Mouse (Mus musculus) spleen, adult 2 months (tissue): Measurements from ENCODE around the gene AF366264. TPM values are rescaled to one million over a fixed set of nuclear protein-coding genes. Genes with fewer than 3 reads are reported as not detected.
"Not testable (repeated sequence)": the region's sequence is repeated elsewhere in the genome, so short reads cannot be mapped to it uniquely, and the experiment has no call there.

Experiments used
- DNase-seq, 2 experiments: peaks; one replicate each; pipeline versions ENCODE4 v3.0.0 to v3.0.0-alpha.2; 2012 to 2021; ENCODE audit warnings: low spot score in 2 of 2, low read depth in 1 of 2
- H3K27ac ChIP-seq: fragments of 200-500 bp; 2 replicates; pipeline ENCODE4 v1.5.1; 2012; ENCODE audit warnings: low read length, inconsistent platforms; ENCODE audit not compliant: insufficient read depth
- H3K27me3 ChIP-seq: fragments of 200-500 bp; 2 replicates; pipeline ENCODE4 v1.6.1; 2012; ENCODE audit warnings: mild to moderate bottlenecking, moderate library complexity, low read length, inconsistent platforms; ENCODE audit not compliant: control insufficient read depth, insufficient read depth
- H3K36me3 ChIP-seq: fragments of 200-500 bp; 2 replicates; pipeline ENCODE4 v1.6.1; 2012; ENCODE audit warnings: mild to moderate bottlenecking, low read length, inconsistent platforms; ENCODE audit not compliant: control insufficient read depth, insufficient read depth
- H3K4me1 ChIP-seq: fragments of 200-500 bp; 2 replicates; pipeline ENCODE4 v1.6.1; 2011; ENCODE audit warnings: inconsistent platforms; ENCODE audit not compliant: control insufficient read depth, insufficient read depth, insufficient read length
- H3K4me3 ChIP-seq: fragments of 200-500 bp; 2 replicates; pipeline ENCODE4 v1.5.1; 2011; ENCODE audit warnings: mild to moderate bottlenecking, inconsistent platforms; ENCODE audit not compliant: insufficient read depth, insufficient read length; ENCODE audit errors: extremely low read depth
- CTCF ChIP-seq: fragments of 200-500 bp; IDR thresholded peaks from 2 replicates; pipeline ENCODE4 v1.5.1; 2011; ENCODE audit warnings: mild to moderate bottlenecking, inconsistent platforms; ENCODE audit not compliant: insufficient read depth, insufficient read length, insufficient replicate concordance; ENCODE audit errors: extremely low read depth
- POLR2A ChIP-seq: fragments of 200-500 bp; IDR thresholded peaks from 2 replicates; pipeline ENCODE4 v1.6.1; 2011; ENCODE audit warnings: low read depth, low read length, inconsistent platforms
- WGBS: fragments of 180-500 bp; shearing (Covaris S2); methylation state at CpG from one replicate; pipeline ENCODE4 v1.1.7; 2018; 5-methylcytosine and 5-hydroxymethylcytosine counted together
- polyA plus RNA-seq: library from polyadenylated mRNA; depleted of rRNA; stranded (reverse); fragments of >200 nt; gene quantifications from 2 replicates; pipeline ENCODE4 v1.2.3, GENCODE M21; 2012; rRNA removed

AF366264 gene
- not detected in 2 replicates for polyA plus RNA-seq

- not testable (repeated sequence) for H3K4me3 ChIP-seq, DNase-seq, H3K4me1 ChIP-seq, H3K36me3 ChIP-seq, H3K27ac ChIP-seq, H3K27me3 ChIP-seq
- 86% methylated on average over 5 of the region's 5 CpGs for WGBS
Measured at GRCm38 (mm10) chr8:13838289-13838688, at the start of gene AF366264. Gene AF366264, minus strand, starts transcription at chr8:13838389.

DNA sequence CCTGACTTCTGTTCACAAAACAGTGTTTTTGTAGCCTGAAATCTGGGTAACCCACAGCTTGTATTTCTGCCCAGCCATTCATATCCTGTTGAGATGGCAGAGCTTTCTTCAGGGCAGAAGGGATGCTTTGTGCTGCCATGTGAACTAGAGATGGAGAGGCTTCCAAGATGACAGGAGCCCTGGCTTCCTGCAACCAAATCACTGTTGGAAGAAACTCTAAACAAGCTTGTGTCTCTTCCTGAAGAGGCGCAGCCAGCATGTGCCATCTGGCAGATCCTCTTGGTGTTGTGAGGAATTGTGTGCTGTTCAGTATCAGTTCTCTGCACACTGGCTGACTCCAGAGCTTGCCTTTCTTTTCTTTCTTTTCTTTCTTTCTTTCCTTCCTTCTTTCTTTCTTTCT is 5.1 kb upstream of the AF366264 start:
- not testable (repeated sequence) for H3K27me3 ChIP-seq, H3K36me3 ChIP-seq, H3K4me3 ChIP-seq, H3K27ac ChIP-seq, H3K4me1 ChIP-seq, DNase-seq
- 85% methylated on average over 1 of the region's 1 CpGs for WGBS

DNA sequence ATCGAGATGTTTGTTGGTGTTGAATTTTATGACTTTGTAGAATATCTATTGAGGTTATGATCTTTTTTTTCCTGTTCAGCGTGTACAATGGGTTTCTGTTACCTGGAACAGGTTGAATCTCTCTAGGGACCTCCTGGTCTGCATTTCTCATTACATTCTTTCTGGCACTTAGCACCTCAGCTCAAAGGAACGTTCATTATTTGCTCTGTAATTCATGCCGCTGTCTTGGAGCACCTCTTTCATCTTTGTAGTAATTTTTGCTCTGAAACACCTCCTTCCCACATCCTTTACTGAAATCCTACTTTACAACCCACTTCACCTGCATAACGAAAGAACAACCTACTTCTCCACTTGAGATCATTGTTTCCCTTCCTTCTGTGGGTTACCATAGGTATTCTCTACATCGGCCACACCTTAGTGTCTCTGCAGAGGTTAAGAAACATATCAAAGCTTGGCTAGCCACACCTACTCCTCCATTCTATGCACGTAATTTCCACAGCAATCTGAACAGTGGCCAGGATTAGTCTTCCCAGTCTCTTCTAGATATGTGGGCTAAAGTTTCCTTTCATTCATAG is 9.5 kb downstream of the AF366264 start:
- no peaks in the 10 kb centered on the region for H3K36me3 ChIP-seq
- WGBS: 72% methylated on average over 7 of the region's 7 CpGs
- H3K4me3 ChIP-seq: no peak overlapping the region
- no peak for TF ChIP-seq POLR2A
- TF ChIP-seq CTCF: no peak
- DNase-seq: no peak
- H3K4me1 ChIP-seq: no peaks in the 10 kb centered on the region
- H3K27me3 ChIP-seq: no peaks in the 10 kb centered on the region
- no peak overlapping the region for H3K27ac ChIP-seq

- TF ChIP-seq CTCF (no peak), POLR2A (no peak)
- WGBS: 90% methylated on average over 5 of the region's 5 CpGs
- no peaks in the 10 kb centered on the region for H3K27me3 ChIP-seq
Measured at GRCm38 (mm10) chr8:13799566-13799965, 38.6 kb downstream of the AF366264 start.

DNA sequence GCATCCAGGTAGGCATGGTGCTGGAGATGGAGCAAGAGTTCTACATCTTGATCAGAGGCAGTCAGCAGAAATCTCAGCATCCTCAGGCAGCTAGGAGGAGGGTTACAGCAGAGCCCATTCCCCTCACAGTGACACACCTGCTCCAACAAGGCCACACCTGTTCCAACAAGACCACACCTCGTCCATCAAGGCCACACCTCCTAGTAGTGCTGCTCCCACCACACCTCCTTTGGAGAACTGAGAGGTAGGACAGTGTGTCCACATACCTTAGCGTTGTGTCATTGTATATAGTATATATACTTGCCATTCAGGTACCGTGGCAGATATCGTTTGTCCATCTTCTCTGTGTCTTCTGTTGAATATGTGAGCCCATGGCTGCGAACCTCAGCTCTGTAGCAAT is 40.5 kb downstream of the AF366264 start:
- no peak for TF ChIP-seq CTCF
- no peak for TF ChIP-seq POLR2A
- Histone ChIP-seq H3K4me3 (no peak overlapping the region), H3K27me3 (no peaks in the 10 kb centered on the region), H3K4me1 (no peaks in the 10 kb centered on the region), H3K36me3 (peaks cover 33% of the 10 kb centered on the region), H3K27ac (no peak overlapping the region)
- 93% methylated on average over 5 of the region's 5 CpGs for WGBS
- no peak for DNase-seq

More at GRCm38 (mm10) chr8:13799566-13799965, 38.6 kb downstream of the AF366264 start:
- Histone ChIP-seq H3K4me1 (no peaks in the 10 kb centered on the region), H3K4me3 (no peak overlapping the region), H3K36me3 (peaks cover 27% of the 10 kb centered on the region), H3K27ac (no peak overlapping the region)
- no peak for DNase-seq

GRCm38 (mm10) chr8:13793746-13794101 is 44.5 kb downstream of the AF366264 start:
- no peaks in the 10 kb centered on the region for H3K4me1 ChIP-seq
- TF ChIP-seq POLR2A (no peak), CTCF (no peak)
- H3K27ac ChIP-seq: no peak overlapping the region
- peaks cover 38% of the 10 kb centered on the region for H3K36me3 ChIP-seq
- H3K4me3 ChIP-seq: no peak overlapping the region
- DNase-seq: no peak
- H3K27me3 ChIP-seq: no peaks in the 10 kb centered on the region
- 92% methylated on average over 11 of the region's 11 CpGs for WGBS

GRCm38 (mm10) chr8:13793097-13793745 is 45.0 kb downstream of the AF366264 start:
- Histone ChIP-seq H3K27me3 (no peaks in the 10 kb centered on the region), H3K36me3 (peaks cover 38% of the 10 kb centered on the region), H3K4me3 (no peak overlapping the region), H3K27ac (no peak overlapping the region), H3K4me1 (no peaks in the 10 kb centered on the region)
- no peak for TF ChIP-seq CTCF
- TF ChIP-seq POLR2A: no peak
- no peak for DNase-seq
- 94% methylated on average over 8 of the region's 8 CpGs for WGBS
